Mouse (Mus musculus) layer of hippocampus, postnatal 25 days (tissue): ENCODE measurements at regions not wholly inside any gene's neighbourhood (a gene's known extent, or its start where the extent isn't known, plus 50 kb on each side); places are given as distances from the start of the nearest gene placed in this dataset.

Experiments used
- DNase-seq, 2 experiments: peaks; one replicate each; pipeline ENCODE4 v3.0.0; 2022; ENCODE audit warnings: mixed read lengths in 2 of 2, low spot score in 1 of 2; ENCODE audit errors: extremely low spot score in 1 of 2

- no peak for DNase-seq
These were observed 242.2 kb upstream of the Cd180 start for GRCm38 (mm10) chr13:102451176-102451575.

GRCm38 (mm10) chr13:102458711-102459110 is 234.6 kb upstream of the Cd180 start:
- no peak for DNase-seq

- DNase-seq = no peak
These were observed 229.4 kb upstream of the Cd180 start for GRCm38 (mm10) chr13:102463993-102464392.

- no peak for DNase-seq
These were observed 211.5 kb upstream of the Cd180 start for GRCm38 (mm10) chr13:102481906-102482305.

- DNase-seq = no peak
These were observed 210.9 kb upstream of the Cd180 start for GRCm38 (mm10) chr13:102482451-102482850.

- DNase-seq = no peak
These were observed 205.8 kb upstream of the Cd180 start for GRCm38 (mm10) chr13:102487416-102488097.

- no peak for DNase-seq
These were observed 202.0 kb upstream of the Cd180 start for GRCm38 (mm10) chr13:102491370-102491769.

- DNase-seq = no peak
These were observed 189.0 kb upstream of the Cd180 start for GRCm38 (mm10) chr13:102504157-102504947.

- DNase-seq = no peak
These were observed 186.1 kb upstream of the Cd180 start for GRCm38 (mm10) chr13:102507226-102507625.

- no peak for DNase-seq
These were observed 185.4 kb upstream of the Cd180 start for GRCm38 (mm10) chr13:102507916-102508315.

GRCm38 (mm10) chr13:102510733-102511279 is 182.6 kb upstream of the Cd180 start:
- DNase-seq = no peak

- no peak for DNase-seq
These were observed 175.0 kb upstream of the Cd180 start for GRCm38 (mm10) chr13:102518169-102518882.

GRCm38 (mm10) chr13:102521427-102521826 is 171.9 kb upstream of the Cd180 start:
- no peak for DNase-seq

GRCm38 (mm10) chr13:102522080-102522479 is 171.3 kb upstream of the Cd180 start:
- DNase-seq = no peak

GRCm38 (mm10) chr13:102526621-102527140 is 166.7 kb upstream of the Cd180 start:
- DNase-seq = no peak

- DNase-seq = peak in 1 of 2 experiments; percentile 44
These were observed 159.6 kb upstream of the Cd180 start for GRCm38 (mm10) chr13:102533784-102534183.

- DNase-seq = no peak
These were observed 155.7 kb upstream of the Cd180 start for GRCm38 (mm10) chr13:102537424-102538242.

GRCm38 (mm10) chr13:102540436-102540835 is 152.9 kb upstream of the Cd180 start:
- DNase-seq = no peak

GRCm38 (mm10) chr13:102544359-102545165 is 148.8 kb upstream of the Cd180 start:
- no peak for DNase-seq
